Mouse (Mus musculus): ENCODE data around the gene Alg9. TPM values are rescaled to one million over a fixed set of nuclear protein-coding genes. Genes with fewer than 3 reads are reported as not detected.

The Alg9 gene
- total RNA-seq (2021): 10 to 100 TPM; 52.7 to 53.8 TPM

DNA sequence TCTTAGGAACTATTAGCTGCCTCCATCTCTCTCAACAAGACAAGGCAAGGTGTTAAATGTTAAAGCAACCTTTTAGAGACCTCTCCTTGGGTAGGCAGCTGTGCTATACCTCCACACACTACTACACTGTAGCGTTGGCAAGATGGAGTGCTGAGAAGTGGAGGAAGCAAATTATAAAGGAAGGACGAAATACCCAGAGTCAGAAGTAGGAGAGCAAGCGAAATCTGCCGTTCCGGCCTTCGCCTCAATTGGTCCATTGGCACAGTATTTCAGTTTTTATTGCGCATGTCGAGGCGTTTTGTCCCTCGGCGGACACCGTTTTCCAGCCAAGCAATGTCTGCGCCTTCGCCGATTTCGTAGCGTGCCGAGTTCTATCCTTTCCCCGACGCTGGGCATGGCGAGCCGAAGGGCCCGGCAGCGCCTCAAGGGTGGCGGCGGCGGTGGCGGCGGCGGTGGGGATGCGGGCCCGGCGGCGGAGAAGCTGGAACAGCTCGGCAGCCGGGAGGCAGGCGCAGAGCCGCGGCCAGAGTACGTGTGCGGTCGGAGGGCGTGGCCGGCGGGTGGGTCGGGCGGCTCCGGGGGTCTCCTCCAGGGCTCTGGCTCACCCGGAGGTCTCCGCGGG, at the start of gene Alg9, which contains the start of gene 1110032A03Rik:
Gene Alg9, plus strand, starts transcription at position 29 of the 622 bp plus-strand sequence.
Gene 1110032A03Rik, minus strand, starts transcription at position 530 of the 622 bp plus-strand sequence.
- intact Hi-C loops (cut with DNase I): no loop called here
- DNase-seq: peak; percentile 93

DNA sequence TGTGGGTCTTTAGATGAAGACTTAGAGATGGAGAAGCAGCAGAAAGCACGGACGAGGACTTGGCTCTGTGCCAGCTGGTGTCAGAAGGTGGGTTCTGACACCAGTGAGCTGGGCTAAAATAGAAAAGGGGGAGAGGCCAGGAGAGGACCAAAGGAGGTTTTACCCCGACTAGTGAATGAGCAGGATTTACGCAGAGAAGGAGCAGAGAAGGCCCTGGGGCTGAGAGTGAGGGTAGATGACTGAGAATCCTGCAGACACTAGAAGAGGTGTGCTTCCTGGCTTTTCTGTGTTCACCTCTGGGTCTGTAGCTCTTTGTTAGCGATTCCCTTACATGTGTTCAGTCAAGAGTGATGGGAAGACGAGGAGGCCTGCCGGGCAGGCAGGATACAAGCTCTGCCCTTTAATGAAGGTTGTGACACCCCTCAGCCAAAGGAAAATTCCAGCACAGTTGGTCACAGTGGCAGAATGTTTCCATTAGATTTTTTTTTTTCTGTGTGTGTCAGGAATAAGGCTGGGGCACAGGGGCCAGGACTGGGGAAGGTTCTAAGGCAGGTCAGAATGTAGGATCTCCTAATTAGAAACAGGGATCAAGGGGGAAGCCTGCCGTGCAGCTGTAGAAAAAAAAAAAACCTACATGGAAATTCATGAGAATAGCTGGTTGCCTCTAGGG, 48.8 kb upstream of the Alg9 start:
- intact Hi-C loops (cut with DNase I): no loop called here
- no peak for DNase-seq

DNA sequence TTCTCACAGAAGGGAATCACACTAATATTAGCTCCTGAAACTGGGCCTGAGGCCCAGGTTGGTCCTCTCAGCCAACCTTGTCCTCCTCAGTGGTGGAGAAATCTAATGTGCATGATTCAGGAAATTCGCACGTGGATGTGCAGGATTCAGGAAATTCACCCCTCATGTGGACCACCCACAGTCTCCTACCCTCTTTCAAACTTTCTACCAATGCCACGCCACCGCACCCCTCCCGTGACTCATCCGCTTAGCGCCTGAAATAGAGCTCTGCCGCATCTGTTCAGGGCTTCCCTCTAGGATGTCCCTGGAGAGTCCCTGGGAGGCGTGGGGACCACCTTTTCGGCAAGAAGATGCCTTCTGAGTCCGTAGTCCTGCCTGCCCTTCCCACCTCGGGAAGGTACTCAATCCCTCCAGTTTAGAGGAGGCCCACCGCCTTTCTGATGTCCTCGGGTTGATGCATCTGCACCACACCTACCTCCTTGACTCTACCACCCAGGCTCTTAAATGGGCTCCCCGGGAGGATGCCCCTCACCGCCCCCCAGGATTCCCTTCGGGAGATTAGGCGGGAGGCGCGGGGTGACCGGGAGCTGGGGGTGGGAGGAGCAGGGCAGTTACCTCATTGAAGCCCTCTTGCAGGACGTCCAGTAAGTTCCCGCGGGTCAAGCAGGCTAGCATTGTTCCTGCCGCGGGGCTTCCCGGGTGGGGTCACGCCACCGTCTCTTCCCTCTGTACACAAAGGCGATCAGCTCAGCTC, 47.5 kb upstream of the Alg9 start:
- intact Hi-C loops (cut with DNase I): no loop called here
- DNase-seq: no peak

DNA sequence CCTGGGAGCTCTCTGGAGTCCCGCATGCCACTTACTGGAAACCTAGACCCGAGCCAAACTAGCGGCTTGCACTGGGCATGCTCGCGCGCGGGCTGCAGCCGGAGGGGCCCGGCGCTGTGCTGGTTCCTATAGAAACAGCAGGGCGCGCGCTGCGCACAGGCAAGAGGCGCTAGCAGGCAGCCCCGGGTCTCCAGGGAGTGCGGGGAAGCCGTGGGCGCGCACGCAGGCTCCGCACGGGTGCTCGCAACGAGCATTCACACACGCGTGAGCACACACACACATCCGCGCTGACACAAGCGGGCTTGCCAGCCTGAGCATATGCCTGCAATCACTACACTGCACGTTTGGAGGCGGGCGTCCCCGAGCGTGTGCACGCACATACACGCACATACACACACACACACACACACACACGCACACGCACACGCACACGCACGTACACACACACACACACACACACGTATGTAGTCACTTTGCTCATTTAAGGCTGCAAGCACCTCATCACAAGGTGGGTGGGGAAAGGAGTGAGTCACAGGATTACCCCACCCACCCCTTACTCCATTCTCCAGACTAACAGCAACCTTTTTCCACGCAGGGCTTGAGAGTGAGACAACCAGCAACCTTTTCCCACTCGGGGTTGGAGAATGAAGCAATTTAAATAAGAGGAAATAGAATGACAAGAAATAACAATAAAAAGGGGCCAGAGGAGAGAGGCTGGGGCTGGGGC, 46.7 kb upstream of the Alg9 start:
- peak; percentile 88 for DNase-seq
- intact Hi-C loops (cut with DNase I): no loop called here

DNA sequence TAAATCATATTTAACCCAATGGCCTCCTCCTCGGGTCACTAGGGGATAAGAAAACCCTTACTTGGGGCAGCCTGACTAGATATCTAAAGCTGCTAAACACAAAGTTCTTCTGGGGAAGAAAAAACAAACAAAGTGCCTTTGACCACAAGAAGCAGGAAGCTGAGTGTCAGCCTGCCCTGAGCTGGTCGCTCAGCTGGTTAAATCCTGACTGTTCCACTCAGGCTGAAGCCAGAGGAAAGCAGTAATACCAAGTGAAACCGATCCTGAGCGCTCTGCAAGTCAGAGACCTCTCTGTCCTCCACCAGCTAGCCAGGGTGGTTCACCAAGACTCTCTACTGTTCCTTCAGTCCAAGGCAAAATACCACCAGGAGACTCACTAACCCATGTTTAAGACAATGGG, 45.2 kb upstream of the Alg9 start:
- intact Hi-C loops (cut with DNase I): no loop called here

DNA sequence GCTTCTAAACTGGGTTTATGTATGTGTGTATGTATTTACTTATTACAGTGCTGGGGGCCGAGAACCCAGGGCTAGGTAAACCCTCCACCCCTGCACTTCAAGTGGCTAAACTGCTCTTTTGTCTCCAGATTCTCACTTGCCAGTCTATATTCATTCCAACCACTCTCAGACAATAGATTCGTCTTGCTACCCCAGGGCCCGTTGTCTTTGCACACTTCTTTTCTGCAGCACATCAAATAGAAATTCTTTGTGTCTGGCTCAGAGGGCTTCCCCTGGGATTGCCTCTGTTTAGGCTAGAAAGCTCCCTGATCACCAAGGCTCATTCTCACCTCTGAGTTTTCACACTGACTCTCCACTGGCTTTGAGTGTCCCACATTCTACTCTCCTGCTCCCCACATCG, 42.3 kb upstream of the Alg9 start:
- DNase-seq: no peak
- intact Hi-C loops (cut with DNase I): no loop called here

More for the DNA sequence above, 45.2 kb upstream of the Alg9 start:
- no peak for DNase-seq

DNA sequence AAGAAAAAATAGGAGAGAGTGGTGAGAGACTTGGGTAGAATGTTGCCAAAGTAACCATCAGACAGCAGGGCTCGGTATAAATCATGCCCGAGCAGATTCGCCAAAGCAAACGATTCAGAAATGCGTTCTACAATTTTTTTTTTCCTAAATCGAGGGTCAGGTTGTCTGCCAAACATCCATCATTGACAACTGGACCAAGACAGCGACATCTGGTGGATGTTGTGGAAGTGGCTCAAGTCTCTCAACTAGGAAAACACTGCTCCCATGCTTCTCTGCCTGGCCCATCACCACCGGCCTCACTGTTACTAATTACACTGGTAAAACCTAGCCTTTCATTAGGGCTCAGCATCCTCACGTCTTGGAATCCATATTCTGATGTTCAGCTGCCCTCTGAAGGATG, 39.8 kb upstream of the Alg9 start:
- DNase-seq: peak; percentile 54
- intact Hi-C loops (cut with DNase I): no loop called here

DNA sequence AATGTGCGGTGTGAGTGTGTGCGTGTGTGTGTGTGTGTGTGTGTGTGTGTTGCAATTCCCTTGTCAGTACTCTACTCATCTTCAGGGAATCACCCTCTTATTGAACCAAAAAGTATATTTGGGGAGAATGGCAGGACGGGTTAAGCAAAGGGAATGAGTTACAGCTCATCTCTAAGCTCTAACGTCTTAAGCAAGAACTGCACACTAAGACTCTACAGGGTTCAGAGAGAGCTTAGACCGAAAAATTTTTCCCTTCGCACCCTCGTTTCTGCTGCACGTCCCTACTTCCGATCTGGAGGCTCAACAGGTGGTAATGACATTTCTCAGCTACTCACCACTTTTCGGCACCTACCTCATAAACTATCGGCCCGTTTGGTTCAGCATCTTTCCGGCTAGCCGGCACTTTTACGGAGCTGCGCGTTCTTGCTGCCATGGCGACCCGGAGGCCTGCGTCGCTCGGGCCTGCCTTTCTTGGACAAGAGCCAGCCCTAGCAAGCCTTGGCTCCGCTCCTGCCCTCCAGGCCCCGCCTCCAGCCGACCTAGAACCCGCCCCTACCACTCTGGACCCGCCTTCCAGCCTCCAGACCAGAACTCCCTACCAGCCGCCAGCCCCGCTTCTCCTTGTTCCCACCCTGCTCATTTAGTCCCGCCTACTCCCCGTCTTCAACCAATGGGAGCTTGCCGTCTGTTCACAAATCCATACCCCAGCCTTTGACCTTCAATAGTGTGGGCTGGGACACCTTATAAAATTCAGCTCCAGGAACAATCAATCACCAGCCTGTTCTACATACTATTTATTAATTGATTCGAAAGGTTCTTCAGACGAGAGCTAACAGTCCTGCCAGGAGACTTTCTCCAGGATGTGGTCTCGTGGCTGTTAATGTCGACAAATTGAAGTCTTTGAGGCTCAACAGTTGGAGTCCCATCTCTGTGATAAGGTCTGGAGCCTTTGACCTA, 35.6 kb upstream of the Alg9 start, which contains the start of gene Dixdc1:
Gene Dixdc1, minus strand, starts transcription at position 604 of the 957 bp plus-strand sequence.
- intact Hi-C loops (cut with DNase I): no loop called here
- peak; percentile 94 for DNase-seq

DNA sequence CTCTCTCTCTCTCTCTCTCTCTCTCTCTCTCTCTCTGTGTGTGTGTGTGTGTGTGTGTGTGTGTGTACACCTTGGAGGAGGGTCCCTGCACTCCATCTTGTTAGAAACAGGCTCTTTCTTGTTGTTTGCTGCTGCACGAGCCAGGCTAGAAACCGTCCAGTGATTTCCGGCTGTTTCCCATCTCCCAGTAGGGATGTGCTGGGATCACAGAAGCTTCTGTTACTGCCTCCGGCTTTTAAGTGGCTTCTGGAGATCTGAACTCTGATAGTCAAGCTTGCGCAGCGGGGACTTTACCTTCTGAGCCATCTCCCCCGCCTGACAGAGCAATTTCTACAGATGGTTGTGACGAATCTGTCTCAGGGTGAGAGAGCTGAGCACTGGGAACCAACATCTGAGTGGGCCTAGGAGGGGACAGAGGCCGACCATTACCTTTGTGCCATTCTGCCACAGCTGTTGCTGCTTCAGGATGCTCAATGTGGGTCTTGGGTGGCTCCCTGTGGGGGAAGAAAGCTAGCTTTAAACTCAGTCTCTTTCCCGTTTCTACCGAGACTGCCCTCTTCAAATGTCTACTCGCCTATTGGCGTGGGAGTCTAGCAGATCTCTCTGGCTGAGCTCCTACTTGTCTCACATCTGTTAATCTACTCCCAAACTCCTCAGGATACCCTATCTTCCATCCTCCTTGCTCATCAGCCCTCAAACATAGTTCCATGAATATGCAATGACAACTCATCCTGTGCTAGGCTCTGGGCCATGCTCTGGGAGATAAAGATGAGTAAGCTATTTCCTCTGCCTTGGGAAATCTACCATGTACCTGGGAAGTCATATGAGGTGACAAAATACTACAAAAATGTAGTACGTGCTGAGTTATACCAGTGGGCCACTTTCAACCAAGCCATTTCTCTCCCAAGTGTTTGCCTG, 33.7 kb upstream of the Alg9 start:
- intact Hi-C loops (cut with DNase I): no loop called here
- no peak for DNase-seq

DNA sequence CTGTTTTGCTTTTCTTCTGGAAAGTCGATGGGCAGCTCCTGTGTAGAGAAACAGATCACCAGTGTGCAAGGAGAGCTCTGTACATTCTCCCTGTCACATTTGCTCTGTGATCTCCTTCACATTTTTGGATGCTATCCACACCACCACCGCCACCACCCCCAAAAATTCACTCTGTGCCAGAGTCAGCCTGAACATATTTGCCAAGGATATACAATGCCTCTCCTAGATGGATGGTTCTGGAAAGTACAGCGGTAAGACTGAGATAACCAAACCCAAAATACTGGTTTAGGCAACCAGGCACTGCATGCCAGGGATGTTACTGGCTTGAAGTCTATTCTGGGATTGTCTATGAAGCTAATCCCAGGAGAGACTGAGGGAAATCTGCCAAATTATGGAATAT, 32.6 kb upstream of the Alg9 start:
- intact Hi-C loops (cut with DNase I): no loop called here
- DNase-seq: no peak

DNA sequence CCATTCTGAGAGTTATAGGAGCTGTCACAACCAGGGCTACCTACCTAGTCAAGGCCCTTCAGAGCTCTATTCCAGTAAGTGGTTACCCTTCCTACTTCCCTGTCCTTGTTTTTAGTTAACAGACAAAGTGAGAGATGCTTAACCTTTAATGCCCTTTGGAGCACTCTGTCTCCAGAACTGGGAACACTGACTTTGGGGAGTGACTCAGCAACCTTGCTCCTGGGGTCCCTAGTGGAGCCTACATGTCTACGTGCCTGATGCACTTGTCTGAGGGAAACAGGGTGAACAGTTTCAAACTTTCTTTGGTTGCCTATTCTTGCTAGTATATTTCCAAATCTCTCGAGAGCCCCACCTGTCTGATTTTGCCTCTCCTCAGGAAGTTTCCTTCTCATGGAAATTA, 32.1 kb upstream of the Alg9 start:
- intact Hi-C loops (cut with DNase I): no loop called here
- DNase-seq: no peak

DNA sequence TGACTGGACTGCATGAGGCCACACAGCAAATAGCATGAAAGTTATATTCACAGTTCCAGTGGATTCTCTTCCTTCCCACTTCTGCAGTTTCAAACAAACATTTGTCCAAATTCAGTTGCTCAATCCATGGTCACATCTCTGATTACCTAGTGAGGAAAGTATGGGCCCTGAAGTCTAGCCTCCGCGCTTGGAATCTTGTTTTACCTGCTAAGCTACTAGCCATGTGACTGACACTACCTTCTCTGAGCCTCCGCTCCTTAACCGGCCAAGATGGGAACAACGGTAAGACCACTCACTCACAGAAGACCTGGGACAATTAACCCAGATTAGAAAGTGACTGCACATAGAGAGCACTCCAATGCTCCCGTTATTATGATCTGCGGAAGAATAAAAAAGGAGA, 29.0 kb upstream of the Alg9 start:
- no peak for DNase-seq
- intact Hi-C loops (cut with DNase I): no loop called here

DNA sequence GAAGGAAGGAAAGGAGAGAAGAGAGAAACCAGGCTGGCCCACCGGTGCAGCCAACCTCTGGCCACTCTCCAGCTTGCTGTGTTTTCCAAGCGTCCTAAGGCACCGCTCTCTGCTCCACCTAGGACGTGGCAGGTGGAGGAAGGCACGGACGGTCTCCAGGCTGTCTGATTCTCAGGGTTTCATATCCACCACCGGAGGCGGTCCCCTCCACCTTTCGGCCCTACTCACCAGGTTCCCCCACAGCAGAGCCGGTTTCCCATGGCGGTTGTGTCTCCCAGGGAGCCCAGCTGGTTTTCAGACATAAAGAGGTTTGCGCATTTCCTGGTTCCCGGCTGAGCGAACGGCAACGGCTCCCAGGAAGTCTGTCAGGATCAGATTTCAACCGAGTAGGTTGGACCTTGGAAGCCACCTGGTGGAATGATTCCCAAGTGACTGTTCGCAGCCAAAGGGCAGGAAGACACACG, 28.6 kb upstream of the Alg9 start, which contains the start of gene 2310030G06Rik:
Gene 2310030G06Rik, minus strand, starts transcription at position 323 of the 464 bp plus-strand sequence.
- no peak for DNase-seq
- intact Hi-C loops (cut with DNase I): no loop called here

DNA sequence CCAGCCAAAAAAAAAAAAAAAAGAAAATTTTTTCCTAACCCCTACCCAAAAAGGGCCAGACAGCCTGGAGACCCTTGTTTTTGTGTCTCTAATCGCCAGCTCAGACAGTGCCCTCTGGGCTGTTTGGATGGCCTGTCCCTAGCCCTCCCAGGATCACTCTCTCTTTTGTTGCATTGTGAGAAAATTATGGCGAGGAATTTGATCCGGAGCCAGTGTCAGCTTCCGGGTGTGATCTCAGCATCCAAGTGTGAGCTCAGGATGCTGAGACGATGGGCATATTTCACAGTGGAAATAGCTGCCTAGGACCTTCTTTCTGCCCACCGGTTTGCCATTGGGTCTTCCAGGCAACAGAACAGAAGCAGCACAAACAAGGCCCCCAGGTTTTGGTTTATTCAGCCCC, 24.1 kb upstream of the Alg9 start:
- intact Hi-C loops (cut with DNase I): no loop called here
- no peak for DNase-seq

DNA sequence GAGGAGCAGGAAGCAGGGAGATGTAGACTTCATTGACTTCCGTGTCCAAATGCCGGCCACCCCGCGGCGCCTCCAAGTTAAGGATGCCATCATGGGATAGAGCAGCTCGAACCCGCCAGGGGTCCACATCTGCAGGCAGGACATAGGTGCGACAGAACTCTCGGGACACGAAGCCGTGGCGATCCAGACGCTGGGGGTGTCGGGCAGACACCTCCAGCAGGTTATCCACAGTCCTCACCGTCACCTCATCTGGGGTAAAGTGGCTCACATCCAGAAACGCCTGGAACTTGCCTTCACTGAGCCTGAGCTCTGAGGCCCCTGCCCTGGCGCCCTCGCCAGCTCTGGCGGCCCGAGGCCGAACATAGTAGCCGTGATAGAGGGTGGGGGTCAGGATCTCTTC, 23.5 kb upstream of the Alg9 start, which contains the start of gene Cryab:
Gene Cryab, plus strand, starts transcription at position 3 of the 400 bp plus-strand sequence.
- intact Hi-C loops (cut with DNase I): no loop called here
- no peak for DNase-seq

DNA sequence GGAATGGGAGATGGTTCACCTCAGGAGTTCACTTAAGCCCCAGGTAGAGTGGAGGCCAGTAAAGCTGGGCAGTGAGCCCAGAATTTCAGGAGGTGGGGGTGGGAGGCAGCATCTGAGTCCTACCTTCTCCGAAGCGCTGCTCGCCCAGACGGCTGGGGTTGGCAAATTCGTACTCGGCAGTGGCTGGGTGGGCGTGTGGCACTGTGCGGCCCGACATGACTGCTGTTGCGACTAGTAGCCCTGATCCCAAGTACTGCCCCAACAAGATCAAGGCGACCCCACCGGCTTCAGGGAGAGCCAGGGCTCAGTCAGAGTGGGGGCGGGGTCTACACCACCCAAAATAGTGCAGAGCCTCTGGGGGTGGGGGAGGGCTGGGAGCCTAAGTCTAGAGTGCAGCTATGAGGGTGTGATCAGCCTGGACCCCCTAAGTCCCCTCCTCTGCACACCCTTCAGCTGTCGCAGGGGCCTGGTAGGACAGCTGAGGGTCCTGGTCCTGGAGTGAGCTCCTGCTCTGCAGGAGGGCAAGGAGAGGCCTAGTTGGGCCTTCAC, 22.7 kb upstream of the Alg9 start, which contains the start of gene Hspb2:
Gene Hspb2, minus strand, starts transcription at position 301 of the 549 bp plus-strand sequence.
- intact Hi-C loops (cut with DNase I): no loop called here
- DNase-seq: no peak

DNA sequence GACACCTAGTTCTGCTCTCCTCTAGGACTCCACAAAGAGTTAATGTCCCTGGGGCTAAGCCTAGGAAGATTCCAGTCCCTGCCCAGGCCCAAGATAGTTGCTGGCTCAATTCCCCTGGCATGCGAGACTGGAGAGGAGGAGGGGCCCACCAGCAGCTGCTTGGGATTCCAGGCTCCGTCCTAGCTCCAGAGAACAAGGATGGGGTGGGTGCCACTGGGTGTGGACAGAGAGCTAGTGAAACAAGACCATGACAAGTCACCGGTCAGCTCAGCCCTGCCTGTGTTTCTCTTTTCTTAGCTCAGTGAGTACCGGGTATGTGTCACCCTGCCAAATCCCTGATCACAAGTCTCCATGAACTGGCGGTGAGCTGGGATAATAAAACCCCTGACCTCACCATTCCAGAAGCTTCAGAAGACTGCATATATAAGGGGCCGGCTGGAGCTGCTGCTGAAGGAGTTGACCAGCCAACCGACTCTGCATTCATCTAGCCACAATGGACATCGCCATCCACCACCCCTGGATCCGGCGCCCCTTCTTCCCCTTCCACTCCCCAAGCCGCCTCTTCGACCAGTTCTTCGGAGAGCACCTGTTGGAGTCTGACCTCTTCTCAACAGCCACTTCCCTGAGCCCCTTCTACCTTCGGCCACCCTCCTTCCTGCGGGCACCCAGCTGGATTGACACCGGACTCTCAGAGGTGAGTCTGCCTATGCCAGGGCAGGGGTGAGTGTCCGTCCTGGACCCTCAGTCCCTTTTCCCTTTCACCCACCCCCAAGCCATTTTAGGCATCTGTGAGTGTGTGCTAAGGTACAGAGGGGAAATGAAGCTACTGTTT, 21.8 kb upstream of the Alg9 start:
- intact Hi-C loops (cut with DNase I): no loop called here
- DNase-seq: peak; percentile 71

All from left cerebral cortex, postnatal 4 days (tissue).